Mouse (Mus musculus): Measurements from ENCODE around the gene Arl2.

DNA sequence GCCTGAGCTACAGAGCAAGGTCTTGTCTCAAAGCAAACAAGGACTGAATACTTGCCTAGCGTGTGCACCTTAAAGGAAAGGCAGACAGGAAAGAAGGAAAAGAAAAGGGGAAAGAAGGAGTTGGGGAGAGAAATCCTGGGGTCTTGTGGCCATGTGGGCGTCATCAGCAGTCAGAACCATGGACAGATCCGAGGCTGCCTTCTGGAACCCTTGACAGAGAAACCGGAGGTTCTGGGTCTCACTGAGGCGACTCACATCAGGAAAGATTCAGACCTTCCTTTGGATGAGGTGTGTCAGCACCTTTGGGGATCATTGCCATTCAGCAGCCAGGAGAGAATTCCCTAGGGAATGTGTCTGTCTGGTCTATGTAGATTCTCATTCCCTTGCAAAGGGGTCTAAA is 40.3 kb upstream of the Arl2 start:
- no peak for TF ChIP-seq POLR2A (IDR thresholded peaks at IDR 0.05; ENCODE audit: insufficient read depth, low read length)
- TF ChIP-seq CTCF (IDR thresholded peaks at IDR 0.05; ENCODE audit: low read depth, low read length), result no peak

Measured in ES-Bruce4 (cell line).